Mouse (Mus musculus) kidney, postnatal 4 days (tissue): ENCODE measurements around the gene Tdrd12.
A peak's percentile ranks its signal among the peaks of the same experiment; 100 is the strongest.

Source experiments
- DNase-seq, 2 experiments: peaks; one replicate each; pipeline ENCODE4 v3.0.0; 2021; ENCODE audit warnings: mixed read lengths in 2 of 2

Tdrd12 gene

GRCm38 (mm10) chr7:35447996-35448846 lies 89.3 kb downstream of the Tdrd12 start, which contains the start of gene Slc7a9:
TSS of gene Slc7a9 (plus strand) at chr7:35448796.
- DNase-seq = peak; percentile 52 to 70

- DNase-seq = peak in 1 of 2 experiments; percentile 15
Measured at GRCm38 (mm10) chr7:35447501-35447900, 90.0 kb downstream of the Tdrd12 start.

GRCm38 (mm10) chr7:35435266-35435665 lies 102.3 kb downstream of the Tdrd12 start:
- no peak for DNase-seq

- no peak for DNase-seq
Measured at GRCm38 (mm10) chr7:35428146-35428545, 109.4 kb downstream of the Tdrd12 start.

GRCm38 (mm10) chr7:35423071-35423470 lies 114.5 kb downstream of the Tdrd12 start:
- DNase-seq = no peak
